Mouse (Mus musculus) cerebellum, postnatal 14 days (tissue): ENCODE data around the gene Coa3.

ENCODE experiments used
- DNase-seq, 2 experiments: peaks; one replicate each; pipeline ENCODE4 v3.0.0; 2021; ENCODE audit warnings: mixed read lengths in 2 of 2

Coa3 gene

DNA sequence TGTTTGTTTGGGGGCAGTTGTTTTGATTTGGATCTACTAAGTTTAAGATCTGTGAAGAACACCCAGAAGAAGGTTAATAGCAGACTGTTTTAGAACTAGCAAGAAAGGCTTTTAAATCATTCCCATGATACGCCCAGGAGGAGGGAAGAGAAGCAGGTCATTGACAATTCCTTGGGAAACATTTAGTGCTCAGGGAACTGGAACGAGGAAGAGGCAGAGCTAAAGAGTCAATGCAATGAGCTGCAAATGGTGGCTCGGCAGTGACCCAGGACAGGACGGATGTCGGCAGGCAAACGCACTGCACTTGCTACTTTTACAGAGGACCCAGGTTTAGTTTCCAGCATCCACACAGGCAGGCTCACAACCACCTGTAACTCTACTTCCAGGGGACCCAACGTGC, 1.9 kb upstream of the Coa3 start:
- no peak for DNase-seq

DNA sequence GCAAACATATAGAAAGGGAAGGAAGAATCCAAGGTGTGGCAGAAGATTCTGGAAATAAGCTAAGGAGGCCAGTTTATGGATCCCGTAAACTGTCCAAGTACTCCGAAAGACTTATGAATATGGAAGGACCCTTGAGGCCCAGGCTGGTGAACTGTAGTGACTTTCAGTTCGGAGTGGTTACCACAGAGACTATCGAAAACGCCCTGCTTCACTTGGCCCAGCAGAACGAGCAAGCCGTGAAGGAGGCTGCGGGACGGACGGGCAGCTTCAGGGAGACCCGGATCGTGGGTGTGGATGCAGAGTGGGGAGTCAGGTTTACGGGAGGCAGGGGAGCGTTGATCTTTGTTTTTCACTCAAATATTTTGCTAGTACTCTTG, 267 bp upstream of the Coa3 start:
- no peak for DNase-seq

DNA sequence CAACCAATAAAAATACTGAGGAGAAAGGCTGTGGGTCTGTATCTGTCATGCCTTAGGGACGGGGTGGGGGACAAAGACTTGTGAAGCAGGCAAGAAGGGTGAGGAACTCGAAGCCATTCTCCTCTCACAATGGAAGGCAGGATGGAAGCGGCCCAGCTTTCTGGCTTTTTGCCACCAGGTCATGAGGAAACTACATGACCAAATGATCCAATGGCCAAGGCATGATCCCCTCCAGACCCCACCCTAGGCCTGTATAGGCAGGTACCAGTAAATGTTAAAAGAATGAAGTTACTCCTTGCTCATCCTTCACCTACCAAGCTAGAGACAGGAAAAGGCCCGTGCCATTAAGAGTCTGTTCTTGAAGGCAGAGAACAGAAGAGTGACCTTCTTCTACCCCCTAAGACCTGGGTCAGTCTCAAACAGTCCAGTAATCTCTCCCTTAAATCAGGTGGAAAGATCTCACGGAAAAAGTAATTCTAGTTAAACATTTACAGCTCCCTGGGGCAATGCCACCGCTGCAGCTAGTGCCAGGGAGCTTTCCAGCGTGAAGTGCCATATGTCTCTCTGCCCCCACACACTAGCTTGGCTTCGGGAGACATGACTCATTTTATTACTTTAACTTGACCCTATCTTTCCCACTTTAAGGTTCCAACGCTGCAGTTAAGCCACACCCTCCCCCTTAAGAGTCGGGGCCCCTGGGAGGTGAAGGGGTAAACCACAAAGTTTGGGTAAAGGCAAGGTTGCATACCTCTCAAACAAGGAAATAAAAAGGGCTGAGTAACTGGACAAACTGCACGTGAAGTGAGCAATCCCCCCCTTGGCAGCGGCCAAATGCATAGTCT, 1.3 kb downstream of the Coa3 start:
- peak; percentile 25 to 44 for DNase-seq

DNA sequence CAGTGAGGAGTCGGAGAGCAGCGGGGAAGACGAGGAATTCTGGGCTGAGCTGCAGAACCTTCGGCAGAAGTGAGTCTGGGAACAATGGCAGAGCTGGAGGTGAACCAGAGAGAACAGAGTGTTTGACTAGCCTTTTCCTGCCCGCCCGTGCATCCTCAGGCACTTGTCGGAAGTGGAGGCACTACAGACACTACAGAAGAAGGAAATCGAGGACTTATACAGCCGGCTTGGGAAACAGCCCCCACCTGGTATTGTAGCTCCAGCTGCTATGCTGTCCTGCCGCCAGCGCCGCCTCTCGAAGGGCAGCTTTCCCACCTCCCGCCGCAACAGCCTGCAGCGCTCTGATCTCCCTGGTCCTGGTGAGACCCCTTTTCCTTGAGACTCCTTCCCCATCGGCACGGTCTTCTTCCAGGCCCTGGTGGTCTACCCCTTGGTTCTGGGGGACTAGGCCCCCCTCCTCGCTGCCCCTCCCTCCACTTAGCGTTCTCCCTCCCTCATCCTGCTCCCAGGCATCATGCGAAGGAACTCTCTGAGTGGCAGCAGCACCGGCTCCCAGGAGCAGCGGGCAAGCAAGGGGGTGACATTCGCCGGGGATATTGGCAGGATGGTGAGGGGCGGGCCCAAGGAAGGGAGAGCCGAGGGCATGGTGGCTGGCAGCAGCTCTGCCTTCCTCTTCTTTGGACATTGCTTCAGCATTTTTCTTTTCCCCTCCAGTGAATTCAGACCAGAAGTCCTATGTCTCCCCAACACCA, 2.4 kb downstream of the Coa3 start:
- DNase-seq, result peak in 1 of 2 experiments; percentile 19

DNA sequence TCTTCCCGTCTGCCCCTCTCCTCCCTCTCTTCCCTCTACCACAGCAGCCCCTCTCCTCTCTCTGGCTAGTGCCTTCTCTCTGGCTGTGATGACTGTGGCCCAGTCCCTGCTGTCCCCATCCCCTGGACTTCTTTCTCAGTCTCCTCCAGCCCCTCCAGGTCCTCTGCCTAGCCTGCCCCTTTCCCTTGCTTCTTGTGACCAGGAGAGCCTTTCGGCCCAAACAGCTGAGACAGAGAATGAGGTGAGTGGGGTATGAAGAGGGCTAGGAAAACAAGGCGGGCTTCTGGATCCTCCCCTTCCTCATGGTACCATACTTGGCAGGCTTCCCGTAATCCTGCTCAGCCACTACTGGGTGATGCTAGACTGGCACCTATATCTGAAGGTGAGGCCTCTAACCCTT, 3.6 kb downstream of the Coa3 start:
- DNase-seq, result no peak

DNA sequence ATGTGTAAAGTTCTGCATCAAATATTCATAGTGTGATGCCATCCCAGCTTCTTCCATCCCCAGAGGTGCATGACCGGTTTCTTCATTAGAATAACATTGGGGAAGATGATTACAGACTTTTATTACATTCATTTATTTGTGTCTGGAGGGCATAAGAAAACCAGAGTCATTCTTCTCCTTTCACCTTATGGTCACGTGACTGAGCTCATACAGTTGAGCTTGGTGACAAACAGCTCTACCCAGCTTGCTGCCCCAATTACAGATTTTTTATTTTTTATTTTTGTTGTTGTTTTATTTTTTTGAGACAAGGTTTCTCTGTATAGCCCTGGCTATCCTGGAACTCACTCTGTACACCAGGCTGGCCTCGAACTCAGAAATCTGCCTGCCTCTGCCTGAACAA, 6.5 kb downstream of the Coa3 start:
- DNase-seq, result no peak

DNA sequence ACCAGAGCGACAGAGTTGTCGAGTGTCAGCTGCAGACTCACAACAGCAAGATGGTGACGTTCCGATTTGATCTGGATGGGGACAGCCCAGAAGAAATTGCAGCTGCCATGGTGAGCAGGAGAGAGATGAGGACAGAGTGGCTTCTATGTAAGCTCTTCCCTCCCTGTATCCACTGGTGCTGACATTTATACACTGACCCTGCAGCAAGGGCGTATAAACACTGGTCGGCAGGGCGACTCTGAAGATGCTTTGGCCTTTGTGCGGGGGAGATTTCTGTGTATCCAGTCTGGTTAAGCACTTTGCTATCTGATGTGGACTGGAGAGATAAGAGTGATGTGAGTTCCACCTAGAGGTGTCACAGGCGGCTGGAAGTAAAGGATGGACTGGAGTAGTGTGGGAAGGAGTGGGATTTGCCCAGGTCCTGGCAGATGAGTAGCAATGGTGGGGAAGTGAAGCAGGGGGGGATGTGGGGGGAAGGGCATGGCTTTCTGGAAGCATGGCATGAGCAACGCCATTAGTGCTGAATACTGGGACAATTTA, 9.3 kb downstream of the Coa3 start:
- peak; percentile 63 to 74 for DNase-seq

DNA sequence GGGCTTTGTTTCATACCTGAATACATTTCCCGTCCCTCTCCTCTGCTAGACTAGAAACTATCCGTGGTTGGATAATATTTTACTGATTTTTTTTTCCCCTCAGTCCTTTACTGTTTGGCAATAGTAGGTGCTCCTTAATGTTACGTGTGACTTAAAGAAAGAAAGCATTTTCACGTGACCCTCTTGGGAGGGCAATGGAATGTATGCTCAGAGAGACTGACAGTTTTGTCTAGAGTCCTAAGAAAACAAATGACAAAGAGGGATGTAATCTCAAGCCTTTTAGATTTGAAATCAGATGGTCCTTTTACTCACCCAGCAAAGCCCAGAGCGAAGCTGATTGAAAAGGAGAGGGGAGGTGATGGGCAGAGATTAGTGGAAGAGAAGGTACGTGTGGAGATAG, 13.0 kb downstream of the Coa3 start:
- no peak for DNase-seq

DNA sequence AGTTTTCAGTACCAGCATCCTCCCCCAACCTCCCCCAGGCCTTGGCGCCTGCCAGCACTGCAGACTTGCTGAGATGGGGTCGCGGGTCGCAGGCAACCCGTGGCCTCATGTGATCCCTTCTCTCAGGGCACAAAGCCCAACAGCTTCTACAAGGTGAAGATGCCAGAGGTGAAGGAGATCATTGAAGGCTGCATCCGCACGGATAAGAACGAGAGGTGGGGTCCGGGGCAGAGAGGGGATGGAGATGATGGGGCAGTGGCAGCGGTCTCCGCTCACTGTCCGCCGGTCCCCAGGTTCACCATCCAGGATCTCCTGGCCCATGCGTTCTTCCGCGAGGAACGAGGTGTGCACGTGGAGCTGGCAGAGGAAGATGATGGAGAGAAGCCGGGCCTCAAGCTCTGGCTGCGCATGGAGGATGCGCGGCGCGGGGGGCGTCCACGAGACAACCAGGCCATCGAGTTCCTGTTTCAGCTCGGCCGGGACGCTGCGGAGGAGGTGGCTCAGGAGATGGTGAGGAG, 13.9 kb downstream of the Coa3 start:
- no peak for DNase-seq

DNA sequence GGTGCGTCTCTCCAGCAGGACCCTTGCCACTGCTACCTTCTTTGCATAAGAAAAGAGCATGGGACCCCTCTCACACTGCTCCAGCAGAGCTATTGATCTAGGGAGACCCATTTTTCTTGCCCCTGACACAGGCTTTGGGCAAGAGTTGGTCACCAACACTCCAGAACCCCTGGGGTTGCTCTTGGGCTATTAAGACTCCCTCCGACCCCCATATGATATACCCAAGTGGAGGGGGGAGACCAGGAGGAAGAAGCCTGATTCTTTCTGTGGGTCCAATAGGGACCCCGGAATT, 15.0 kb downstream of the Coa3 start:
- DNase-seq, result no peak

DNA sequence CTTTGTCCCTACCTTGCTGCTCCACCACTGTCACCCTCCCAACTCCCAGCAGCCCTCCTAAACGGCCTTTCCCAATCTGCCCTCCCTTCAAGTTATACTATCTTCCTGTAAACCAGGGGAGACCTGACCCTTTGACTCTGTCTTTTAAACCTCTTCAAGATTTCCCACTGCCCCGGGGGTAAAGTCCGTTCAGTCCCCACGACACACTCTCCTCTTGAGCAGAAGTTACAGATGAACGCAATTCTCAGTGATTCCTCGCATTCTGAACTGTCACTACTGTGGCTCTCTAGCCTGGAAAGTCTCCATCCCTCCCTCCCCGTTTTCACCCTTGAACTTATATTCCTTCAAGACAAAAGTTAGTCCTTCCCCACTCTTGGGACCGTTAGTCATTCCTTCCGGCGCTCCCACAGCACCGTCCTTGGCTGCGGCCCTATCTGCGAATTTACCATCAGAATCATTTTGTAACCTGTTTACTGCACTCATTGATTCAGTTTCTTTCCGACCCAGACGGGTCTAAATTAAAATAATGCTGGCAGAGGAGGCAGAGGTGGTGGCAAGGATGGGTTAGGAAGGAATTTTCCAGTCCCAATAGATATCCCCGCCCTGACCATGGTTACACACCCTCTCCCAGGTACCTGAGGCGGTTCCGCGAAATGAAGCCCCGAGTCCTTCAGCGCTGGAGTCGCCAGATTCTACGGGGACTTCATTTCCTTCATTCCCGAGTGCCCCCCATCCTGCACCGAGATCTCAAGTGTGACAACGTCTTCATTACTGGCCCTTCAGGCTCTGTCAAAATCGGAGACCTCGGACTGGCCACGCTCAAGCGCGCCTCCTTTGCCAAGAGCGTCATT, 15.6 kb downstream of the Coa3 start:
- DNase-seq, result no peak

DNA sequence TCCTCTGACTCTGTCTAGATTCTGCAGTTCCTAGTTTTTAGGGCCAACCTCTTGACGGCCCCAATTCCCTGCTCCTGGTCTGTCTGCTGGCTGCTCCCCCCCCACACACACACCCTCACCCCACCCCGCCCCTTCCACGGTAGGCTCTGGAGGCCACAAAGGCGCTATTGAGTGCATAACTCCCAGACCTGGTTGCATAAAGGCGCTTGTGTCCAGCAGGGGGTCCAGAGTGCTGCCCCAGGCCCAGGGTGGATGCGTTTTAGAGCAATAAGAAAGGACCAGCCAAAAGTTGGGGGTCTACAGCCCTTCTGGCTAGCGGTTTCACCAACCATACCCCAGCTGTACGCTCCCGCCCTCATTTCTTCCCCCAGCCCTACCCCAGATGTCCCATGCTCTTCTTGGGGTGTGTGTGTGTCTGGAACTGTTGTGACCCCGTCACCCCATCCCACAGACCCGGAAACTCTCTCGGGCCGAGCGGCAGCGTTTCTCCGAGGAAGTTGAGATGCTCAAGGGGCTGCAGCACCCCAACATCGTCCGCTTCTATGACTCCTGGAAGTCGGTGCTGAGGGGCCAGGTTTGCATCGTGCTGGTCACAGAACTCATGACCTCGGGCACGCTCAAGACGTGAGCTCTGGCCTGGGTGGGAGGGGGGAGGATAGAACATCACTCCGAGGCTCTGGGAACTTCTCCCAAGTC, 16.5 kb downstream of the Coa3 start:
- peak in 1 of 2 experiments; percentile 21 for DNase-seq

DNA sequence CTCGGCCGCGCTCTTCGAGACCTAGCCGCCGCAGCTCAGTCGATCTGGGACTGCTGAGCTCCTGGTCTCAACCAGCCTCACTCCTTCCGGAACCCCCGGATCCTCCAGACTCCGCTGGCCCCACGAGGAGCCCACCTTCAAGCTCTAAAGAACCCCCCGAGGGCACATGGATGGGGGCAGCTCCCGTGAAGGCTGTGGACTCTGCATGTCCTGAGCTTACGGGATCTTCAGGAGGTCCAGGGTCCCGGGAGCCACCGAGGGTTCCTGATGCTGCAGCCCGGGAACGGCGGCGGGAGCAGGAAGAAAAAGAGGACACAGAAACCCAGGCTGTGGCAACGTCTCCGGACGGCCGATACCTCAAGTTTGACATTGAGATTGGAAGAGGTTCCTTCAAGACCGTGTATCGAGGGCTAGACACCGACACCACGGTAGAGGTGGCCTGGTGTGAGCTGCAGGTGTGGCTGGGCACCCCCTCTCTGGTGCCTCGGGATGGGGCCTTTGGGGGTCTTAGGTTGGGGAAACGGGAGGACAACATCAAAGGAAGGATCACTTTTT, 18.0 kb downstream of the Coa3 start:
- peak; percentile 16 to 41 for DNase-seq

DNA sequence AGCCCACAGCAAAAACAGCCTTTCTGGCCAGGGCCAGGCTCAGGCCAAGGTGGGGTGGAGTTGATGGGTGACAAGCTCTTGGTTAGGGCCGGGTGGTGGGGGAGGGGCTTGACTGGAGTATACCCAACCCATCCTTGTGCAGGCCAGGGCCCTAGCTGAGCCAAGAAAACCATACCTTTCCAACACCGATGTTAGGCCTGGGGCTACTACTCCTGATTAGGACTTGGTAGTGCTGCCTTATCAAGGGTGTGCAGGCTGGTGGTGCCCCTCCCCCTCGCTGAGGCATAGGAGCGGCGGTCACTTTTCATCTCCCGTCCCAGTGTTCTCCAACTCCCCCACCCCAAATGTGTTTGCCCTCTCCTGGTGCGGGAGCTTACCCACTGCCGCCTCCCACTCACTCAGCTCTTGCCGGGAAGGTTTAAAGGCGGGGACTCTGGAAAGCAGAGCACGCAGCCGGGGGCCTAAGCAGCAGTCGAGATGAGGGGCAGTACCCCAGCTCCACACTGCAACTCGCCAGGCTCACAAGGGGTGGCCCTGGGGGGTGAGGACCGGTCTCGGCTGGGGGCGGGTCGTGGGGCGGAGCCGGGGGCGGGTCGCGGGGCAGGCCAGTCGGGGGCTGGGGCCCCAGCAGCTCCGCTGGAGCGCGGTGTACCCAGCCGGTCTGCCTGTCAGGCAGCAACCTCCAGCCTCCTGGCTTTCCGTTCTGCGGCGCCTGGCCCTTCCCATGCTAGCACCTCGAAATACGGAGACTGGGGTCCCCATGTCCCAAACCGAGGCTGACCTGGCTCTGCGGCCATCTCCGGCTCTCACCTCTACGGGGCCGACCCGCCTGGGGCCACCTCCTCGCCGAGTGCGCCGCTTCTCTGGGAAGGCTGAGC, 18.7 kb downstream of the Coa3 start, which contains the start of gene Wnk4:
Gene Wnk4 (plus strand): TSS at position 620 of the 878 bp plus-strand sequence.
- DNase-seq, result peak; percentile 52 to 53

DNA sequence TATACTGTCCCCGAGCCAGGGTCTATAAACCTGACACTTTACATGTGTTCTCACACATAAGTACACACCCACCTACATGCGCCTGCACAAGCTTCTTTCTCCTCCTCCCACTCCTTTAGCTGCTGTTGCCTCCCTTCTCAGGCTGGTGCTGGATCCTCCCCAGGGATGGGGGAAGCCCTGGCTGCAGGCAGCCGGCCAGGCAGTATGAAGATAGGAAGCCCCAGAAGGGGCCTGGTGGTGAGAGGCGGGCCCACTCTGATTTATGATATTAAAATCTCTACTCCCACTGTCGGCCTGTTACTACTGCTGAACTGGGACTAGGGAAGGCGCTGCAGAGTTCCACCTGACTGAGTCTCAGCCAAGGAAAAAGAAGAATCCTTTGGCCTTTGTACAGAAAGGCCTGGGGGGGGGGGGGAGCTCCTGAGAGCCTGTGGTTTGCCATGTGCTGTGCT, 19.6 kb downstream of the Coa3 start:
- DNase-seq, result no peak

DNA sequence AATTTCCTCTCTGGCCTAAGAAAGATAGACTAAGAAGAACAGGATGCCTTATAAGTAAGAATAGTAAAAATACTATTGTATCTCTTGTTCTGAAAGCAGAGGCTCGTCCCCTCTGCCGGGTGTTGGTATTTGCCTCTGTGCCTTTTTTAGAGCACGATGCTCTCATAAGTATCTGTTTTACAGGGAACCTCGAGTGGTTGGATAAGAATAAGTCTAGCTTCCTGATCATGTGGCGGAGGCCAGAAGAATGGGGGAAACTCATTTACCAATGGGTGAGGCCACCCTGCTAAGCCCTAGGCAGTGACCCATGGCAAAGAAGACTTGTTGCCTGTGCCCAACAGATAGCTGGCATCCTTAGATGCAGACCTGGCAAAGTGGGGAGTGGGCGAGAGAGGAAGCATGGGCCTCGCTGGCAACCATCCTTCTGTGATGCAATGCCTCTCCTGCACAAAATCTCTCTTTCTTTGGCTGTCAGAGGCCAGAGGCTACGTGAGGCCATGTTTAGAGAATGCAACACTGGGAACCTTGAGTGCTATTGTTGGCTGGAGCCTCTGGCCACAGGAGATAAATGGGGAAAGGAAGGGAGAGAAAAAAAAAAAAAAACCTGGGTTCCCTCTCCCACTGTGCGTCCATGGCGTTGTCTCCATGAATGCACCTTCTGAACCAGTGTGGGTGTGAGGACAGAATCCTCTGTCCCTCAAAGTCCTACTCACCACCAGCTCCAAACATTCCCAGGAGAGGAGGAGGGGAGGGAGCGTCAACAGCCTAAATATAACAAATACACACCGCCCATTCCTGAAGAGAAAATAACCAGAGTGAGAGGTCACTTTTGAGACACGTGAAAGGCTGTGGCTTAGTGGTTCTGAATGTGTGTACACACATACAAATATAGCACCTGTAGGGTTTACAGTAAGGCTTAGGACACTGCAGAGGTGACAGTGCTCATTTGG, 22.8 kb downstream of the Coa3 start:
- no peak for DNase-seq

DNA sequence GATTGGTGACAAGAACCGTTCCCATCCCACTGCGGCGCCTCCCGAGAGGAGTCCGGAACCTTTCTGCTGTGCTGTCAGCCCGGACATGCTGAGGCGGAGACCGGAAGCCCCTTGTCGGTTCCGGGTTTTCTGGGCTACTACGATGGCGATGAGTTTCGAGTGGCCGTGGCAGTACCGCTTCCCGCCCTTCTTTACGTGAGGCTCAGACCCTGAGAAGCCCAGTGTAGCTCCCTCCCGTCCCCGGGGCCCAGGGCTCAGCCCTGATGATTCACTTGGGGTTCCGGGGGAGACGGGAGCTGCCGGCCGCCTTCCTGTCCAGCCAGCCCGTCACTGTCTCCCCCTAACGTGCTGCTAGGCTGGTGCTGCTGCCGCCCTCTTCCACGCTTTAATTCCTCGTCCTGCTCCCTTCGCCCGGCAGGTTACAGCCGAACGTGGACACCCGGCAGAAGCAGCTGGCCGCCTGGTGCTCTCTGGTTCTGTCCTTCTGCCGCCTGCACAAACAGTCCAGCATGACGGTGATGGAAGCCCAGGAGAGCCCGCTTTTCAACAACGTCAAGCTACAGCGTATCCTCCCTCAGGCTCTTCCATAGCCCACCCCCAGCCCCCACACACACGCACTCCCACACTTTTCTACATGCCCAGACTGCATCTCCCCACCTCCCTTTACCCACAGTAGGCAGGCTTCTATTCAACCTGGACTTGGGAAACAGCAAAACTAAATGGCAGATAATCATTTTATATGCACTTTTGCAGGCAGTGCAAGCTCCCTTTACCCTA, 25.1 kb downstream of the Coa3 start, which contains the start of gene Vps25:
Gene Vps25 (plus strand): TSS at position 95 of the 777 bp plus-strand sequence.
- DNase-seq, result peak; percentile 88

DNA sequence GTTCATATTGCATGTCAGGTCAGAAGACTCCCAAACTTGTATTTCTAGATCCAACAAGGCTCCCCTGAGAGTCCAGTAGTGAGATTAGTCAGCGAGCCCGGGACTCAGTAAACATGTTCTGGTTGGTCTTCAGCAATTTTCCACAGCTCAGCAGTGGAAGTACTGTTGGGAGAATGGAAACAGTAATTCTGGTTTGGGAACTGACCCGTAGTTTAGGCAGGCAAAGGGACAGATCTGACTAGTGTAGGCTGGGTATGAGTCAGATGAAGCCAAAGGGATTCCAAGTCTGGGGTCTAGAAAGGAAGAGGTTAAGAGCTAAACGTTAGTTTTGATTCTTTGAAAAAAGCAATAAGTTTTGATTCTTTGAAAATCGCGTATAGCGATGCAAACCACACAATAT, 26.0 kb downstream of the Coa3 start:
- peak in 1 of 2 experiments; percentile 17 for DNase-seq

DNA sequence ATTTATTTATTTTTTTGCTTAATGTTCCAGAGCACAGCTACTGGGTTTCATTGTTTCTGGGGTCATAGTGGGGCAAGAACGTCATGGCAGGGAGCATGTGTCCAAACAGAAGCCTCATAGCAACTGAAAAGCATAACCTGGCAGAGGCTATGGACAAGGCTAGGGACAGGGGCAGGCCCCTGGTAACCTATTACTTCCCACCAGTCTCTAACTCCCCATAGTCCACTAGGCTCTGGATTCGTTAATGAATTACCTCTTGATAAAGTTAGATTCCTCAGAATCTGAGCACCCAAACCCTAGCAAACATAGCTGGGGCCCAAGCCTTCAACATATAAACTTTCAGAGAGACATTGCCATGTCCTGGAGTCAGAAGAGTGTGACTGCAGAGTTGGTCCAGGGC, 27.9 kb downstream of the Coa3 start:
- DNase-seq, result no peak
